Mouse (Mus musculus): ENCODE data around the gene Ugdh.

GRCm38 (mm10) chr5:65478224-65478623 lies 42.5 kb upstream of the Ugdh start:
- TF ChIP-seq TCF12 (IDR thresholded peaks at IDR 0.05; ENCODE audit: low read depth, low read length), result no peak
- peak; percentile 50 for TF ChIP-seq ZNF384 (IDR thresholded peaks at IDR 0.05; ENCODE audit: low read depth, low read length)
- TF ChIP-seq POLR2A (IDR thresholded peaks at IDR 0.05; ENCODE audit: control insufficient read depth in 1 of 2, insufficient read depth in 1 of 2, low read depth in 1 of 2, low read length in 2 of 2, poor library complexity in 1 of 2), result no peak
- no peak for TF ChIP-seq EP300 (IDR thresholded peaks at IDR 0.05; ENCODE audit: low read depth in 1 of 2, low read length in 2 of 2)
- no peak for TF ChIP-seq GATA1 (IDR thresholded peaks at IDR 0.05; ENCODE audit: low read depth, low read length)
- no peak for TF ChIP-seq MYC (IDR thresholded peaks at IDR 0.05; ENCODE audit: low read depth, low read length)
- TF ChIP-seq MAX (IDR thresholded peaks at IDR 0.05; ENCODE audit: low read length), result no peak
- peak in 2 of 3 experiments; percentile 49 to 50; a peak in 4 of 6 replicates for TF ChIP-seq CTCF (IDR thresholded peaks at IDR 0.05 in 2 of 3, conservative IDR thresholded peaks at IDR 0.05 in 1 of 3; ENCODE audit: control insufficient read depth in 1 of 3, insufficient read depth in 1 of 3, low read depth in 2 of 3, low read length in 3 of 3, poor library complexity in 1 of 3, severe bottlenecking in 1 of 3)
- TF ChIP-seq POLR2AphosphoS2 (IDR thresholded peaks at IDR 0.05; ENCODE audit: low read length), result no peak
- peak; percentile 46; the same call in 1 of the 2 replicates for TF ChIP-seq SMC3 (IDR thresholded peaks at IDR 0.05; ENCODE audit: low read depth, low read length)
- no peak for TF ChIP-seq ZKSCAN1 (IDR thresholded peaks at IDR 0.05; ENCODE audit: low read depth, low read length)
- no peak for TF ChIP-seq MAZ (IDR thresholded peaks at IDR 0.05; ENCODE audit: low read depth, low read length)
